Mouse (Mus musculus) heart, adult 2 months (tissue): ENCODE results near the gene Rp9. TPM values are rescaled to one million over a fixed set of nuclear protein-coding genes. Genes with fewer than 3 reads are reported as not detected.

Source experiments
- DNase-seq, 2 experiments: peaks; one replicate each; pipeline ENCODE4 v3.0.0; 2021
- H3K27ac ChIP-seq: fragments of 200-600 bp; 2 replicates; pipeline ENCODE4 v1.8.1; 2022
- H3K27me3 ChIP-seq: fragments of 200-500 bp; 2 replicates; pipeline ENCODE4 v1.6.1; 2012; ENCODE audit warnings: mild to moderate bottlenecking, low read length, inconsistent platforms, mixed read lengths; ENCODE audit not compliant: control insufficient read depth, insufficient read depth
- H3K36me3 ChIP-seq: fragments of 200-500 bp; 2 replicates; pipeline ENCODE4 v1.6.1; 2012; ENCODE audit warnings: low read length, inconsistent platforms; ENCODE audit not compliant: control insufficient read depth, insufficient read depth
- H3K4me1 ChIP-seq: fragments of 200-500 bp; 2 replicates; pipeline ENCODE4 v1.6.1; 2011; ENCODE audit warnings: low read length; ENCODE audit not compliant: control insufficient read depth, insufficient read depth
- H3K4me3 ChIP-seq: fragments of 200-600 bp; 2 replicates; pipeline ENCODE4 v1.8.1; 2022
- H3K79me2 ChIP-seq: fragments of 200-500 bp; replicated peaks from 2 replicates; pipeline ENCODE4 v1.6.1; 2012; ENCODE audit warnings: mild to moderate bottlenecking, inconsistent platforms, low read length, moderate library complexity, mixed read lengths; ENCODE audit not compliant: control insufficient read depth, insufficient read depth
- H3K9ac ChIP-seq: fragments of 200-500 bp; 2 replicates; pipeline ENCODE4 v1.6.1; 2012; ENCODE audit warnings: low read depth, mild to moderate bottlenecking, control low read depth, inconsistent platforms, low read length, mixed read lengths
- CTCF ChIP-seq: fragments of 200-600 bp; IDR thresholded peaks from 2 replicates; pipeline ENCODE4 v1.8.1; 2022; ENCODE audit warnings: antibody characterized with exemption, mild to moderate bottlenecking, moderate library complexity
- EP300 ChIP-seq: fragments of 200-500 bp; IDR thresholded peaks from 2 replicates; pipeline ENCODE4 v1.6.1; 2011; ENCODE audit warnings: low read depth, low read length, control low read depth; ENCODE audit not compliant: insufficient read depth
- POLR2A ChIP-seq: fragments of 200-500 bp; IDR thresholded peaks from 2 replicates; pipeline ENCODE4 v1.6.1; 2011; ENCODE audit warnings: mild to moderate bottlenecking, low read depth, low read length, control low read depth; ENCODE audit not compliant: insufficient read depth
- WGBS: fragments of 180-500 bp; shearing (Covaris S2); methylation state at CpG from one replicate; pipeline ENCODE4 v1.1.7; 2018; 5-methylcytosine and 5-hydroxymethylcytosine counted together
- intact Hi-C: fragments of 180-260 bp; cut with DNase I; formaldehyde crosslinking; loops from one replicate; pipeline ENCODE4 v1.15.1; 2025
- polyA plus RNA-seq: library from polyadenylated mRNA; depleted of rRNA; stranded (reverse); fragments of >200 nt; gene quantifications from 2 replicates; pipeline ENCODE4 v1.2.3, GENCODE M21; 2012
- total RNA-seq, 2 experiments: library from RNA; stranded (reverse); gene quantifications; 2 replicates each; pipeline ENCODE4 v1.2.3; 2021

Rp9 gene
- total and polyA plus RNA-seq, 3 experiments = 39.5 to 46.1 (median 42.6) TPM

DNA sequence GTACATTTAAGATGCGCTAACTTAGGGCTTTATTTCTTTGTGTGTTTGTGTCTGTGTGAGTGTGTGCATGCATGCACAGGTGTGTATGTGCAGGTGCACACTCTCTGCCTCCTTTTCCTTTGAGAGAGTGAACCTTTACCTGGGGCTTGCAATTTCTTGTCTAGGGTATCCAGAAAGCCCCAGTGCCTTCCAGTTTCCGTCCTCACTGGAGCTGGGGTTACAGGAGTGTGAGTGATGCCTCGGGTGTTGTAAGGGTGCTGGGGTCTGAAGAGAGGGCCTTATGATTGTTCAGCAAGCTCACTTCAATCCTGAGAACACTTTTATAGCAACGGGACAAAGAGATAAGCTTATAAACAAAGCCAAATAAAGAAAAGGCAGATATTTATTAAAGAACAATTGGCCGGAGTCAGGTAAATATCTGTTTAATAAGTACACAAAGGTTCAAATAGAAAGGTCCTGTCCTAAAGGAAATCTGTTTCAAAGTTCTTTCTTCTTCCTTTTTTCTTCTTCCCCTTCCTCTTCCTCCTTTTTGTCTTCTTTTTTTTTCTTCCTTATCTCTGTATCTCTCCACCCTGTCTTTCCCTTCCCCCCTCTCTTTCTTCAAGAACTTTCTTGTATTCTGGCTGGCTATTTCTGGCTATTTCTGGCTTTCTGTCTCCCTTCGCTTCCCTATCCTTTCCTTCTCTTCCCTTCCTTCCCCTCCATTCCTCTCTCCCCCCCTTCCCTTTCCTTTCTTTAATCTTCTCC, 27.7 kb upstream of the Rp9 start:
- DNase-seq = no peak
- H3K36me3 ChIP-seq = no peaks in the 10 kb centered on the region
- H3K27ac ChIP-seq = no peak overlapping the region
- TF ChIP-seq CTCF (no peak), EP300 (no peak), POLR2A (no peak)
- 74% methylated on average over 6 of the region's 6 CpGs for WGBS
- intact Hi-C loops = no loop called here
- no peaks in the 10 kb centered on the region for H3K27me3 ChIP-seq
- H3K4me1 ChIP-seq = no peaks in the 10 kb centered on the region
- no peaks in the 10 kb centered on the region for H3K79me2 ChIP-seq
- H3K4me3 ChIP-seq = no peak overlapping the region
- no peak overlapping the region for H3K9ac ChIP-seq

DNA sequence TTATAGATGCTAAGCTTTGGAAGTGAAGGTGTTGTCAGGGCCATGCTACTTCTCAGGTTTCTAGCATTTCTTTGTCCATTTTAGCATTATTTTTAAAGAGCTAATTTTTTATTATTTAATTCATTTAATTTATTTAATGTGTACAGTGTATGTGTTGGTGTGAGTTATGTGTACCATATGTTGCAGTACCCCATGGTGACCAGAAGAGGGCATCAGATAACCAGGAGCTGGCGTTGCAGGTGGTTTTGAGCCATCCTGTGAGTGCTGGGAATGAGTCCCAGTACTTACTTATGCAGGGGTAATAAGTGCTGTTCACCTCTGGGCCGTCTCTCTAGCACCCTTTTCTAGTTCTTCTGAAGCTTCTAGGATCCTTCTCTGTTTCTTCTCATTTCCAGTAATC, 25.6 kb upstream of the Rp9 start:
- H3K9ac ChIP-seq = no peak overlapping the region
- no peaks in the 10 kb centered on the region for H3K36me3 ChIP-seq
- 93% methylated on average over 2 of the region's 2 CpGs for WGBS
- H3K79me2 ChIP-seq = no peaks in the 10 kb centered on the region
- no peak overlapping the region for H3K27ac ChIP-seq
- no peak for DNase-seq
- H3K4me1 ChIP-seq = no peaks in the 10 kb centered on the region
- no peak overlapping the region for H3K4me3 ChIP-seq
- intact Hi-C loops = no loop called here
- no peaks in the 10 kb centered on the region for H3K27me3 ChIP-seq
- TF ChIP-seq CTCF = peak; percentile 47
- no peak for TF ChIP-seq POLR2A
- TF ChIP-seq EP300 = no peak

DNA sequence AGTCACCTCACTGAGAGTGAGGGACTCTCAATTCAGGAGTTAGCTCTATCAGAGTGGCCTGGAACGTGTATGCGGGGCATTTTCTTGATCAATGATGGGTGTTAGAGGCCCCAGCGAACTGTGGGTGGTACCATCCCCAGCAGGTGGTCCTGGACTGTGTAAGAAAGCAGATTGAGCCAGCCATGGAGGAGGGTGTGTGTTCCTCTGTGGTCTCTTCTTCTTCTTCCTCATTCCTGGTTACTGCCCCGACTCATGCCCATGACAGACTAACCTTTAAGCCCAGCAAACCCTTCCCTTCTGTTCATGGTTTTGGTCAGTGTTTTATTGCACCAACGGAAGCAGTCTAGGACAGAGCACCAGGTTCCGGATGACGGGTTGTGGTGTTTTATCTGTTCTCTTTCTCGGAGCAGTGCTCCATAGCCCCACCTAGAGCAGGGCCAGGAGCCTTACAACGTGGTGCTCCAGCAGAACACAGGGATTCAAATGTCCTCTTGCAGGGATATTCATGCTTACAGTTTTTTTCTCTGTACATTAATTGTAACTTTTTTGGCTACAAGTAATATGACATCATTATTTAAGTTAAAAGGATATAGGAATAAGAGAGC, 24.8 kb upstream of the Rp9 start:
- WGBS = 82% methylated on average over 9 of the region's 9 CpGs
- Histone ChIP-seq H3K4me3 (no peak overlapping the region), H3K9ac (no peak overlapping the region), H3K36me3 (no peaks in the 10 kb centered on the region), H3K27me3 (no peaks in the 10 kb centered on the region), H3K79me2 (no peaks in the 10 kb centered on the region), H3K27ac (no peak overlapping the region), H3K4me1 (no peaks in the 10 kb centered on the region)
- TF ChIP-seq EP300 (no peak), POLR2A (no peak), CTCF (0 out of 2 replicates have a peak, but pooled peaks have one; percentile 10)
- no peak for DNase-seq
- intact Hi-C loops = no loop called here

DNA sequence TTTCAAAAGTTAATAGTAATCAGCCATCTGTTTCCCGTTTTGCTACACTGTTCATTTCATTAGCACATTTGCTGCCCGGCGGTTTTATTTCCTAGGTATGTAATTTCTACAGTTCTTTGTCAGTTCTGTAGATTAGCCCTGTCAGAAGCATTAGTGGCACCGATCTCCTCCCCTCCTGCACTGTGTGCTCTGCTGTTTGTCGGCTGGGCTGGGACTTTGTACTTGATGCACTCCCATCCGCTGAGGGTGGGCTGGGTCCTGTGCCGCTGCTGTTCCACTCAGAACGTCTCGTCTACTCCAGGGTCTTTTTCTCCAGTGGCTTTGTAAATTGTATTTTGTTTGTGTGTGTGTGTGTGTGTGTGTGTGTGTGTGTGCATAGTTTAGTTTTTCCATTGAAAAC, 19.4 kb upstream of the Rp9 start:
- DNase-seq = no peak
- Histone ChIP-seq H3K27ac (no peak overlapping the region), H3K9ac (no peak overlapping the region), H3K36me3 (no peaks in the 10 kb centered on the region), H3K27me3 (no peaks in the 10 kb centered on the region), H3K4me1 (no peaks in the 10 kb centered on the region), H3K79me2 (no peaks in the 10 kb centered on the region), H3K4me3 (no peak overlapping the region)
- TF ChIP-seq POLR2A = no peak
- TF ChIP-seq CTCF = no peak
- no peak for TF ChIP-seq EP300
- WGBS = 60% methylated on average over 9 of the region's 9 CpGs
- intact Hi-C loops = no loop called here

DNA sequence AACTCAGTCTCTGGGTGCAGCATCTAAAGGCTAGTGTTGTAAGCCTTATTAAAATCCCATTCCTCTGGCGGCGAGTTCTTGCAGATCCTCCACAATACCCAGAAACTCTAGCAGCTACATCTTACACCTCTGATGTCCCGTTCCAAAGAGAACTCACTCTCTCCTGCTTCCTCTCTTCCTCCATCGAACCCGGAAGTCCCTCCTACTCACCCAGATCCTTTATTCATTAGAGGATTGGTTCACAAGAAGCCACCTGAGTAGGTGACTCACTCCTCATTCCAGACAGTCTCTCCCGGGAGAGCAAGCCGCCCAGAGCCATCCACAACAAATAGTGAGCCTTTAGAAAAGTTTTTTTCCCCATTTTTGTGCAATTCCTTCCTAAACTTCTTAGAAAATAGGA, 16.7 kb upstream of the Rp9 start:
- no peak for DNase-seq
- Histone ChIP-seq H3K27ac (no peak overlapping the region), H3K4me1 (no peaks in the 10 kb centered on the region), H3K79me2 (no peaks in the 10 kb centered on the region), H3K9ac (no peak overlapping the region), H3K4me3 (no peak overlapping the region), H3K27me3 (no peaks in the 10 kb centered on the region), H3K36me3 (no peaks in the 10 kb centered on the region)
- 91% methylated on average over 7 of the region's 7 CpGs for WGBS
- TF ChIP-seq POLR2A (no peak), EP300 (no peak), CTCF (no peak)
- intact Hi-C loops = no loop called here

DNA sequence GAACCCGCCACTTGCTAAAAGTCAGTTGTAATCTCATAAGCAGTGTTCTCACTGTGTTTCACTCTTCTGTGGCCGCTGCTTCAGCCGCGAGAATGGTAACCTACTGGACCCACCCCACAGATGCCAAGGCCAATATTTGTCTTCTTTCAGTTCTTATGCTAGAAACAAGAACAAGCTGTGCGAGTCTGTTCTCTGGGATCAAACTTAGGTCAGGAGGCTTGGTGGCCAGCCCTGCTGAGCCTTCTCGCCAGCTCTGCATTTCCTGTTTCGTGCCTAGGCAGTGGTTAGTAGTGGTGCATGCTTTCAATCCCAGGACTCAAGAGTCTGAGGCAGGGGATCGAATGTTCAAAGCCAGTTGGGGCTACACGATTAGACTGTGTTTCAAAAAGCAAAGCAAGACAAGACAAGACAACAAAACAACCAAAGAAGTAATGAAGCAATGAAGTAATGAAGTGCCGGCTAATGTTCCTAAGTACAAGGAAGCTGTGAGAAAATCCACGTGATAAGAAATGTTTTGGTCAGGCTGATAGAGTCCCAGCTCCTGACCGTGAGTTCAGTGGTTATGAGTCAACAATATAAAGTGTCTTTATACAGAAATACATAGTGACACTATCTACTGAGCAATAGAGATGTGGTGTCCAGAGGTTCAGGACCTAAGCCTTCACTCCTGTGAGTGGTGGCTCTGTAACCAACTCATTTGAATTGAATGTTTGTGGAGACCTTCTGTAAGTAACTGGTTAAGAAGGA, 15.2 kb upstream of the Rp9 start:
- WGBS = 73% methylated on average over 12 of the region's 12 CpGs
- Histone ChIP-seq H3K27me3 (no peaks in the 10 kb centered on the region), H3K79me2 (no peaks in the 10 kb centered on the region), H3K4me1 (no peaks in the 10 kb centered on the region), H3K9ac (no peak overlapping the region), H3K4me3 (no peak overlapping the region), H3K27ac (no peak overlapping the region), H3K36me3 (no peaks in the 10 kb centered on the region)
- intact Hi-C loops = no loop called here
- TF ChIP-seq EP300 = no peak
- no peak for TF ChIP-seq POLR2A
- no peak for TF ChIP-seq CTCF
- DNase-seq = no peak
